Mouse (Mus musculus) cerebellum, adult 8-10 months (tissue): ENCODE data around the gene Fndc3c1.
"Not testable (repeated sequence)": the region's sequence is repeated elsewhere in the genome, so short reads cannot be mapped to it uniquely, and the experiment has no call there.

Source experiments
- DNase-seq: peaks from one replicate; pipeline ENCODE4 v3.0.0; 2022

Fndc3c1 gene

DNA sequence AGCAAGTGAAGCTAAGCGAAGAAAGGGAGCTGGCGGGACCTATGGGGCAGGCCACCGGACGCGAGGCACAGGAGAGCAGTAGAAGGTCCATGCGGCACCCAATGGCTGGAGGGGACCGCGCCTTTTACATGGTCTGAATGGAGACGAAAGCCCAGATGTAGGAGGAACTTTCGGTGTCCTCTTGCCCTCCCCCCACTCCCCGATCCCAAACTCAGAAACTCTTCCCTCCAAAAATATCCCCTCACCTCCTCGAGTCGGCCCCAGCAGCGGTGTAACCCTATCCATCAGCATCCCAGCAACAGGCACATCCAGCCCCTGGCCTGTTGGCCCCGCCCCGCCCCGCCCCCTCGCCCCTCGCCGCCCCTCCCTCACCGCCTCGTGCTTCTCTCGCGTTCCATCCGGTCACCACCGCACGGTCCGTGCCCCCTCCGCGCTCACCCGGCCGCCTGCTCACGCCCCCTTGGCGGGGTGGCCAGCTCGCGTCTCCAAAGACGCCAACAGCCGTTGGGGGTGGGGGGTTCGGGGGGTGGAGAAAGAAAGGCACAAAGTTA is at the start of gene Fndc3c1:
Fndc3c1 (minus strand) TSS at position 301 of the 551 bp plus-strand sequence.
- DNase-seq: no peak

DNA sequence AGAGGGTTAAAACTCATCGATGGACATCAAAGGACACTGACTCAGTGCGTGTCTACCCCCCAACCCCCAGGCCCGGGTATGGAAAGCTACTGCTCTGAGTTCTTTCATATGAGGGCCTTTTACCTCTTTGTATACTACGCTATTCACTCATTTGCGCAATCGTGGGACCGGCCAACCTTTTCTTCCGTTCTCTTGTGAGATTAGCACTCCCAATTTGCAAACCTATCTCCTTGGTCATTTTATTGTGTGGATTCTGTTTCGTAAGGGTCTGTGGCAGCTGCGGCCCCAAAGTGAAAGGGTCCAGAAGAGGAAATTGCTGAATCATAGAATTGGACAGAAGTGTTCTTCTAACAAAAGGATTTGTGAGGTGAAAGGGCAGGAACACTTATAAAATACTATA is 1.2 kb upstream of the Fndc3c1 start:
- no peak for DNase-seq

DNA sequence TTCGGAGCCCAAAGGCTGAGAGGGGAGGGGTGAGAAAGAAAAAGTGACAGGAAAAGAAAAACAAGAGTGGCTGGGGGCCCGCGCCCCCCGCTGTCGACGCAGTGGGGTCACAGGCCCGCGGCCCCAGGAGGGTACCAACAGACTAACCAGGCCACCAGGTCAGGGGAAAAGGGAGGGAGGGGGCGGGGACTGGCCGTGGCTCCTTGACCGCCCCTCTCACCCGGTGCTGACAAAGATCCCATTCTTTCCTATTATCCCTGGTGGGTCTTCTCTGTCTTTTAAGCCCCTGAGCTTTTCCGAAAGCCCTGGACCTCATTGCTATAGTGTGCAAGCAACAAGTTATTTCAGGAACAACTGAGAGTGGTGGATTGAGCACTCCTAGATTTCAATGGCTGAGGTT is 470 bp upstream of the Fndc3c1 start:
- no peak for DNase-seq

DNA sequence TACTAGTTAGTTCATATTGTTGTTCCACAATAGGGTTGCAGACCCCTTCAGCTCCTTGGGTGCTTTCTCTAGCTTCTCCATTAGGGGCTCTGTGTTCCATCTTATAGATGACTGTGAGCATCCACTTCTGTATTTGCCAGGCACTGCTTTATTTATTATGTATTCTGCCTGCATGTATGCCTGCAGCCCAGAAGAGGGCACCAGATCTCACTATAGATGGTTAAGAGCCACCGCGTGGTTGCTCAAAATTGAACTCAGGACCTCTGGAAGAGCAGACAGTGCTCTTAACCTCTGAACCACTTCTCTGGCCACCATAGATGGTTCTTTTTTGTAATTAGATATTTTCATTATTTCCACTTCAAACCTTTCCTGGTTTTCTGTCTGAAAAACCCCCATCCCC is 5.3 kb downstream of the Fndc3c1 start:
- DNase-seq: not testable (repeated sequence)

DNA sequence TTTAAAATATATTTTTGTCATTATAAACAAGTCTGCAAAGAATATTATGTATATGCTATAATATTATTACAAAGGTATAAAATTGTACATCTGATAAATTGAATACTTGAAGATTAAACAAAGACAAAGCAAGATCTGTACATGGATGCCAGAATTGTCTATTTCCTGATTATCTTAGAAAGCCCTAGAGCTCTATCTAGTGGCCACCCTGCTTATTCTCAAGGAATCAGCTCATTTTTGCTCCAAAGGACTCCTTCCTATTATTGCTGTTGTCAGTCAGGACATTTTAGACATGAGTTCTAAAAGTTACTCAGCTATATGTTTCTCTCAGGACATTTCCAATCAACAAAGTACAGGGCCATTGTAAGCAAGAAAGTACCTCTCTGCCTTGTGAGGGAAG is 99.9 kb downstream of the Fndc3c1 start:
- DNase-seq: no peak

DNA sequence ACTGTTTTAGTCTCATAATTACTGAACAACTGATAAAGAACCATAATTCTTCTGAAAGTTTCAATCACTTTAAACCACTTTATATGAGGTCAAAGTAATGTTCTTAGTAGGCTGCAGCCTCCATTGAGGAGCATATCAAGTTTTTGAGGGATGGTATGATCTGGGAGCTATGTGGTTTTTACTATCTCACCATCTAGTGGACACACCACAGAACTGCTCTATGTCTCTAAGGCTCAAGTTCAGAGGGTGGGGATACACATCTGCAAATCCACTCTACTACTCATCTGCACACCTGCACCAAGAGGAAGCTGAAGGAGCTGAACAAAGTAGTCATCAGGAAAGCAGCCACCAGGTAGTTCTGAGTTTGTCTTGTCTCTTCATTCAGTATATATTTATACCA is 104.6 kb downstream of the Fndc3c1 start:
- no peak for DNase-seq
